Mouse (Mus musculus): ENCODE measurements around the gene Gm8251. TPM values are rescaled to one million over a fixed set of nuclear protein-coding genes. Genes with fewer than 3 reads are reported as not detected.

Gene Gm8251
- total and polyA plus RNA-seq, 2 experiments from 2014 or later: not detected

DNA sequence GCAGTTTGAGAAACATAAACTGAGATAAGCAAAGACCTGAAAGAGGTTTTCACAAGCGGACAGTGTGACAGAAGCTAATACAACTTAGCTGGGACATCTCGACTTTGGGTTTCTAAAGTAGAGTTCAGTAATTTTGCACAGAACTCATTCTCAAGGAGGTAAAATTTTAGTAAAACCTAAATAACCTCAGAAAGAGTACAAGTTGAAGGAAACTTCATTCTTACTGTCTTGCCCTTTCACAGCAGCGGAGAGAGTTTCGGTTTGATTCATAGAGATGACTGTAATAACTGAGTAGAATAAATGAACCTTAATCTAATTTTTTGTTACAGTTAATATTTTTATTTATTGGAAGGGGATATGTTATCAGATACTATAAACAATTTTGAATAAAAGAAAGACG lies 28.8 kb downstream of the Gm8251 start:
- ATAC-seq (ENCODE audit: insufficient read depth, low read depth) (no peak), DNase-seq (ENCODE audit: low spot score) (no peak)
- no peak overlapping the region for H3K27ac ChIP-seq (ENCODE audit: low read depth)
- no peak for TF ChIP-seq EP300 (IDR thresholded peaks at IDR 0.05; ENCODE audit: low read depth)
- no peaks in the 10 kb centered on the region for H3K36me3 ChIP-seq (replicated peaks; ENCODE audit: control insufficient read depth, insufficient read depth, low read length)
- H3K9ac ChIP-seq (replicated peaks; ENCODE audit: low read depth, low read length): no peak overlapping the region
- H3K4me3 ChIP-seq (ENCODE audit: low read depth, low read length): no peak overlapping the region
- no peak overlapping the region for H3K4me2 ChIP-seq (ENCODE audit: low read depth, low read length)
- H3K9me3 ChIP-seq (replicated peaks; ENCODE audit: control insufficient read depth, low read length): no peaks in the 10 kb centered on the region
- no peaks in the 10 kb centered on the region for H3K4me1 ChIP-seq (ENCODE audit: control insufficient read depth, insufficient read depth)
- 78% methylated on average over 5 of the region's 5 CpGs for WGBS
- no peaks in the 10 kb centered on the region for H3K27me3 ChIP-seq (ENCODE audit: control insufficient read depth, insufficient read depth, low read length)

DNA sequence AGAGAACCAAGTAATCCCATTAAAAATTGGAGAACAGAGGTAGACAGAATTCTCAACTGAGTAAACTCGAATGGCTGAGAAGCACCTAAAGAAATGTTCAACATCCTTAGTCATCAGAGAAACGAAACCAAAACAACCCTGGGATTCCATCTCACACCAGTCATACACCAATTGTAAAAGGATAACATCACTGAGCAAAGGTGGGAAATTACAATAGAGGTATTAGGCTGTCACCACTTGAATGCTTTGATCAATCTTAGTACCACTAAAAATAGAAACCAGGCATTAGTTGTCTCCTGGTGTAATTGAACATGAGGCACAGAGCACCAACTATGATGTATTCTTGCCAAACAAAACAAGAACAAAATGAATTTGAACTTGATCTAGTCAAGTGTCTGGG lies 29.5 kb downstream of the Gm8251 start:
- Histone ChIP-seq H3K36me3 (replicated peaks; ENCODE audit: control insufficient read depth, insufficient read depth, low read length) (no peaks in the 10 kb centered on the region), H3K9ac (replicated peaks; ENCODE audit: low read depth, low read length) (no peak overlapping the region), H3K4me2 (ENCODE audit: low read depth, low read length) (no peak overlapping the region), H3K4me1 (ENCODE audit: control insufficient read depth, insufficient read depth) (no peaks in the 10 kb centered on the region), H3K27me3 (ENCODE audit: control insufficient read depth, insufficient read depth, low read length) (no peaks in the 10 kb centered on the region), H3K27ac (ENCODE audit: low read depth) (no peak overlapping the region), H3K9me3 (replicated peaks; ENCODE audit: control insufficient read depth, low read length) (no peaks in the 10 kb centered on the region), H3K4me3 (ENCODE audit: low read depth, low read length) (no peak overlapping the region)
- TF ChIP-seq EP300 (IDR thresholded peaks at IDR 0.05; ENCODE audit: low read depth) (no peak), CTCF (IDR thresholded peaks at IDR 0.05; ENCODE audit: low read depth) (no peak)
- DNase-seq (ENCODE audit: low spot score) (no peak), ATAC-seq (ENCODE audit: insufficient read depth, low read depth) (no peak)
- 51% methylated on average over 2 of the region's 2 CpGs for WGBS

DNA sequence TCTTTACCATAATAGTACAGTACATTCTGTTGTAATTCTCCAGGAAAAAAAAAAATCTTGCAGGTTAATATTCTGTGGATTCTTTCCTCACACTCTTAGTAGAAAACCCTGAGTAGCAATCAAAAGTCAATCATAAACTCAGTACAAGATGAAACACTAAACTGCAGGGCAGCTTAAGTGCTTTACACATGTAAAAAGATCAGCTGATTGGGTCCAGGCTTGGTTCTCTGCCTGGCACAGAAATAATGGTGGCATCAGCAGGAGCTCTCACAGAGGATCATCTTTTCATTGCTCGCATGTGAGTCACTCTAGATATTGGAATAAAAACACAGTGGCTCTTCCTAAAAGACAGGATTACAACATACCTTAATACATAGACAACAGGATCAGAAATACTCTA lies 34.1 kb downstream of the Gm8251 start:
- TF ChIP-seq CTCF (IDR thresholded peaks at IDR 0.05; ENCODE audit: low read depth) (no peak), EP300 (IDR thresholded peaks at IDR 0.05; ENCODE audit: low read depth) (no peak)
- ATAC-seq (ENCODE audit: insufficient read depth, low read depth): no peak

DNA sequence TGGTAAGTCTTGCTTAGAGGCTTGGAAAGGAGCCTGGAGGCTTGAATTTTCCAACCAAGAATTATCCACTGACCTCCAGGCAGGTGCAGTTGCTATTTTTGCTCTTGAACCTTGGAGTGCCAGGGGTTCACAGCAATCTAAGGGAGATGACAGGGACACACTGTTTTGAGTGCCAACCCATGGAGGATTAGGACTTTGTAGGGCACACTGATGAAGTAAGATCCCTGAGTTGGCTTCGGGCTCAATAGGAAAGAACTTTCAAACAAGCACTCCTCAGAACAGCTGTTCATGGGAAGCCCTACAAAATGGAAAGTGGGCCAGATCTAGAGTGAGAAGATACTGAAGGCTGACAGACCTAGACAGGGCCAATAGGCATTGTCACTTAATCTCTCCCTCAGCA lies 39.1 kb downstream of the Gm8251 start:
- TF ChIP-seq EP300 (IDR thresholded peaks at IDR 0.05; ENCODE audit: low read depth) (no peak), CTCF (IDR thresholded peaks at IDR 0.05; ENCODE audit: low read depth) (no peak)
- H3K9ac ChIP-seq (replicated peaks; ENCODE audit: low read depth, low read length): no peak overlapping the region
- no peak overlapping the region for H3K4me2 ChIP-seq (ENCODE audit: low read depth, low read length)
- WGBS: 79% methylated on average over 1 of the region's 1 CpGs
- no peaks in the 10 kb centered on the region for H3K9me3 ChIP-seq (replicated peaks; ENCODE audit: control insufficient read depth, low read length)
- H3K27ac ChIP-seq (ENCODE audit: low read depth): no peak overlapping the region
- H3K4me1 ChIP-seq (ENCODE audit: control insufficient read depth, insufficient read depth): no peaks in the 10 kb centered on the region
- H3K36me3 ChIP-seq (replicated peaks; ENCODE audit: control insufficient read depth, insufficient read depth, low read length): no peaks in the 10 kb centered on the region
- ATAC-seq (ENCODE audit: insufficient read depth, low read depth): no peak
- no peak for DNase-seq (ENCODE audit: low spot score)
- H3K4me3 ChIP-seq (ENCODE audit: low read depth, low read length): no peak overlapping the region
- H3K27me3 ChIP-seq (ENCODE audit: control insufficient read depth, insufficient read depth, low read length): no peaks in the 10 kb centered on the region

More for the DNA sequence above, 34.1 kb downstream of the Gm8251 start:
- Histone ChIP-seq H3K27ac (ENCODE audit: low read depth) (no peak overlapping the region), H3K9ac (replicated peaks; ENCODE audit: low read depth, low read length) (no peak overlapping the region), H3K4me2 (ENCODE audit: low read depth, low read length) (no peak overlapping the region), H3K27me3 (ENCODE audit: control insufficient read depth, insufficient read depth, low read length) (no peaks in the 10 kb centered on the region), H3K4me3 (ENCODE audit: low read depth, low read length) (no peak overlapping the region), H3K4me1 (ENCODE audit: control insufficient read depth, insufficient read depth) (no peaks in the 10 kb centered on the region), H3K36me3 (replicated peaks; ENCODE audit: control insufficient read depth, insufficient read depth, low read length) (no peaks in the 10 kb centered on the region), H3K9me3 (replicated peaks; ENCODE audit: control insufficient read depth, low read length) (no peaks in the 10 kb centered on the region)
- no peak for DNase-seq (ENCODE audit: low spot score)
- 77% methylated on average over 1 of the region's 1 CpGs for WGBS

DNA sequence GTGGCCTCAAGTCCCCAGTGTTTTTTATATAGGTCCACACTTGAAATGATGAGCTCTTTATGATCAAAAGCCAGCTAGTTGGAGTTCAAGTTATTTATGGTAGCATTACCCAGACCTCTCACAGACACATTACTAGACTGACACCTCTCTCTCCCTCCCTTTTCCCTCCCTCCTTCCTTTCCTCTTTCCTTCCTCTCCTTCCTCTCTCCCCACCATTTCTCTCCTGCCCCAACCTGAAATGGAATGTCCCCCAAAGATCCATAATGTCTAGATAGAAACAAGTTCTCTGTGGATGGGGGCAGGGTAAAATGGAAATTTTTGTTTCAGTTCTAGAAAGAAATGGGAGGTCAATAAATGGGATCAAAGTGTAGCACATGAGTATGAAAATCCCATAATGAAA lies 41.8 kb downstream of the Gm8251 start, which contains the start of gene Mettl21c:
Gene Mettl21c, minus strand, starts transcription at position 101 of the 400 bp plus-strand sequence.
- TF ChIP-seq EP300 (IDR thresholded peaks at IDR 0.05; ENCODE audit: low read depth) (no peak), CTCF (IDR thresholded peaks at IDR 0.05; ENCODE audit: low read depth) (no peak)
- ATAC-seq (ENCODE audit: insufficient read depth, low read depth): no peak
- H3K9me3 ChIP-seq (replicated peaks; ENCODE audit: control insufficient read depth, low read length): no peaks in the 10 kb centered on the region
- no peak for DNase-seq (ENCODE audit: low spot score)
- no peak within 1 kb of the TSS for H3K9ac ChIP-seq (replicated peaks; ENCODE audit: low read depth, low read length)
- H3K27ac ChIP-seq (ENCODE audit: low read depth): no peak within 1 kb of the TSS
- H3K4me1 ChIP-seq (ENCODE audit: control insufficient read depth, insufficient read depth): no peaks in the 10 kb centered on the region
- no peaks in the 10 kb centered on the region for H3K36me3 ChIP-seq (replicated peaks; ENCODE audit: control insufficient read depth, insufficient read depth, low read length)
- no peak within 1 kb of the TSS for H3K4me2 ChIP-seq (ENCODE audit: low read depth, low read length)
- H3K4me3 ChIP-seq (ENCODE audit: low read depth, low read length): no peak within 1 kb of the TSS
- no peaks in the 10 kb centered on the region for H3K27me3 ChIP-seq (ENCODE audit: control insufficient read depth, insufficient read depth, low read length)

DNA sequence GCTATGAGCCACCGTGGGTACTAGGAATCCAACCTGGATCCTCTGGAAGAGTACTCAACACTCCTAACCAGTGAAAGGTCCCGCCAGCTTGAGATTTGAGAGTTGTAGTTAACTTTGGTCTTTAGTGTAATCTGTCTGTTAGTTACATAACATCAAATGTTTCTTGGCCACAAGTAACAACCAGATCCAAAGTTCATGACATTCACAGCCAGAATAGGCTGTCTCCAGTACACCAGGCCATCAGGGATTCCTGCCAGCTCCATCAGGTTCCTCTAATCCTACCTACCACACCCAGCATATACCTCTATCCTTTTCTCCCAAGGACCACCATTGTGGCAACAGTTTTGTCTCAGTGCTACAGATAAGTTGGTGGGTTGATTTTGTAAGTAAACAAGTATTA lies 46.2 kb downstream of the Gm8251 start:
- no peaks in the 10 kb centered on the region for H3K9me3 ChIP-seq (replicated peaks; ENCODE audit: control insufficient read depth, low read length)
- ATAC-seq (ENCODE audit: insufficient read depth, low read depth): no peak

More for the DNA sequence above, 46.2 kb downstream of the Gm8251 start:
- Histone ChIP-seq H3K27ac (ENCODE audit: low read depth) (no peak overlapping the region), H3K4me3 (ENCODE audit: low read depth, low read length) (no peak overlapping the region), H3K9ac (replicated peaks; ENCODE audit: low read depth, low read length) (no peak overlapping the region), H3K4me1 (ENCODE audit: control insufficient read depth, insufficient read depth) (no peaks in the 10 kb centered on the region), H3K27me3 (ENCODE audit: control insufficient read depth, insufficient read depth, low read length) (no peaks in the 10 kb centered on the region), H3K4me2 (ENCODE audit: low read depth, low read length) (no peak overlapping the region), H3K36me3 (replicated peaks; ENCODE audit: control insufficient read depth, insufficient read depth, low read length) (0 out of 2 replicates have a peak, but pooled peaks cover 3% of the 10 kb centered on the region)
- TF ChIP-seq EP300 (IDR thresholded peaks at IDR 0.05; ENCODE audit: low read depth) (no peak), CTCF (IDR thresholded peaks at IDR 0.05; ENCODE audit: low read depth) (no peak)
- WGBS: 79% methylated on average over 2 of the region's 2 CpGs
- no peak for DNase-seq (ENCODE audit: low spot score)

Other genes with a start within 250 kb of the Gm8251 start
- gene Uxs1, start 234.1 kb downstream of the Gm8251 start, total RNA-seq (2014; rRNA removed; ENCODE audit: low replicate concordance): 5.3 and 13.8 TPM in 2 replicates
- gene Uxs1, start 234.1 kb downstream of the Gm8251 start, polyA plus RNA-seq (2015; fragmentation: Nextera tagmentation; extraction: Ambion mirVana): 10.0 and 10.4 TPM in 2 replicates
- gene Tpp2, start 128.3 kb downstream of the Gm8251 start, total RNA-seq (2014; rRNA removed; ENCODE audit: low replicate concordance): 30.2 and 34.6 TPM in 2 replicates
- 28.3 and 30.4 TPM in 2 replicates for gene Tpp2, start 128.3 kb downstream of the Gm8251 start, polyA plus RNA-seq (2015; fragmentation: Nextera tagmentation; extraction: Ambion mirVana)
- not detected in 2 replicates for gene Mettl21c, start 41.9 kb downstream of the Gm8251 start, total RNA-seq (2014; rRNA removed; ENCODE audit: low replicate concordance)
- 0.29 and 0.40 TPM in 2 replicates for gene Mettl21c, start 41.9 kb downstream of the Gm8251 start, polyA plus RNA-seq (2015; fragmentation: Nextera tagmentation; extraction: Ambion mirVana)
- 17.7 and 54.1 TPM in 2 replicates for gene Tex30, start 40.5 kb upstream of the Gm8251 start, total RNA-seq (2014; rRNA removed; ENCODE audit: low replicate concordance)
- gene Tex30, start 40.5 kb upstream of the Gm8251 start, polyA plus RNA-seq (2015; fragmentation: Nextera tagmentation; extraction: Ambion mirVana): 35.5 and 42.7 TPM in 2 replicates
- gene Kdelc1, start 56.9 kb upstream of the Gm8251 start, total RNA-seq (2014; rRNA removed; ENCODE audit: low replicate concordance): 14.2 and 20.2 TPM in 2 replicates
- gene Kdelc1, start 56.9 kb upstream of the Gm8251 start, polyA plus RNA-seq (2015; fragmentation: Nextera tagmentation; extraction: Ambion mirVana): 25.4 and 30.2 TPM in 2 replicates
- 5.1 and 20.2 TPM in 2 replicates for gene Bivm, start 57.0 kb upstream of the Gm8251 start, total RNA-seq (2014; rRNA removed; ENCODE audit: low replicate concordance)
- gene Bivm, start 57.0 kb upstream of the Gm8251 start, polyA plus RNA-seq (2015; fragmentation: Nextera tagmentation; extraction: Ambion mirVana): 9.2 and 9.9 TPM in 2 replicates
- 12.1 and 39.8 TPM in 2 replicates for gene Ercc5, start 85.8 kb upstream of the Gm8251 start, total RNA-seq (2014; rRNA removed; ENCODE audit: low replicate concordance)
- gene Ercc5, start 85.8 kb upstream of the Gm8251 start, polyA plus RNA-seq (2015; fragmentation: Nextera tagmentation; extraction: Ambion mirVana): 9.3 and 10.7 TPM in 2 replicates
- gene Mettl21e, start 157.0 kb upstream of the Gm8251 start, total RNA-seq (2014; rRNA removed; ENCODE audit: low replicate concordance): not detected in 2 replicates
- 0.05 TPM in 1 of 2 replicates, not detected in the other for gene Mettl21e, start 157.0 kb upstream of the Gm8251 start, polyA plus RNA-seq (2015; fragmentation: Nextera tagmentation; extraction: Ambion mirVana)